Mouse (Mus musculus) CH12.LX (cell line): ENCODE results near the gene Nt5m. TPM values are rescaled to one million over a fixed set of nuclear protein-coding genes. Genes with fewer than 3 reads are reported as not detected.

Experiments
- DNase-seq: peaks from one replicate; pipeline ENCODE4 v3.0.0-alpha.2; 2013; ENCODE audit errors: extremely low read depth
- H3K27ac ChIP-seq: 2 replicates; pipeline ENCODE4 v1.5.1; 2012; ENCODE audit warnings: low read depth, mild to moderate bottlenecking, control low read depth, moderate library complexity; ENCODE audit not compliant: insufficient read depth
- H3K27me3 ChIP-seq: replicated peaks from 2 replicates; pipeline ENCODE3; 2012; ENCODE audit warnings: inconsistent platforms
- H3K36me3 ChIP-seq, 2 experiments: replicated peaks in 1 of 2; 2 replicates each; pipeline versions ENCODE3 to v1.6.1; 2012; ENCODE audit warnings: inconsistent platforms in 1 of 2, low read length in 1 of 2, mild to moderate bottlenecking in 1 of 2, mixed read lengths in 1 of 2, moderate library complexity in 1 of 2; ENCODE audit not compliant: control insufficient read depth in 1 of 2, insufficient read depth in 1 of 2
- H3K4me1 ChIP-seq, 2 experiments: 2 replicates each; pipeline ENCODE4 v1.6.1; 2012; ENCODE audit warnings: inconsistent platforms in 1 of 2, moderate library complexity in 1 of 2; ENCODE audit not compliant: insufficient read depth in 2 of 2, control insufficient read depth in 1 of 2
- H3K4me2 ChIP-seq: 2 replicates; pipeline ENCODE4 v1.6.1; 2012; ENCODE audit warnings: low read depth, mild to moderate bottlenecking, control low read depth; ENCODE audit not compliant: poor library complexity, insufficient read depth, severe bottlenecking
- H3K4me3 ChIP-seq, 3 experiments: fragments of 150-350 bp in 1 of 3; sonication (generic) in 1 of 3; replicated peaks in 1 of 3; 2 replicates each; pipeline versions ENCODE3 to v1.5.1; 2011 to 2012; ENCODE audit warnings: low read depth in 2 of 3, low read length in 2 of 3, mild to moderate bottlenecking in 2 of 3, moderate library complexity in 2 of 3, control low read depth in 1 of 3, improper control_type of control experiment in 1 of 3, inconsistent platforms in 1 of 3, mixed read lengths in 1 of 3; ENCODE audit not compliant: poor library complexity in 1 of 3
- H3K79me2 ChIP-seq: replicated peaks from 2 replicates; pipeline ENCODE4 v1.6.1; 2012; ENCODE audit warnings: mild to moderate bottlenecking, moderate library complexity; ENCODE audit not compliant: control insufficient read depth, poor library complexity, insufficient read depth, severe bottlenecking; ENCODE audit errors: extremely low read depth
- H3K9ac ChIP-seq: 2 replicates; pipeline ENCODE4 v1.6.1; 2012; ENCODE audit warnings: low read depth, mild to moderate bottlenecking, control low read depth, moderate library complexity; ENCODE audit not compliant: insufficient read depth
- H3K9me3 ChIP-seq: replicated peaks from 2 replicates; pipeline ENCODE3; 2012; ENCODE audit warnings: low read length, inconsistent platforms, mixed read lengths
- BHLHE40 ChIP-seq: IDR thresholded peaks from 2 replicates; pipeline ENCODE4 v1.6.1; 2011; ENCODE audit warnings: mild to moderate bottlenecking, low read depth, low read length, improper control_type of control experiment
- CHD1 ChIP-seq: IDR thresholded peaks from 2 replicates; pipeline ENCODE4 v1.6.1; 2012; ENCODE audit warnings: low read depth, low read length, improper control_type of control experiment, inconsistent platforms
- CHD2 ChIP-seq: IDR thresholded peaks from 2 replicates; pipeline ENCODE4 v1.6.1; 2011; ENCODE audit warnings: low read length, improper control_type of control experiment
- CTCF ChIP-seq, 2 experiments: IDR thresholded peaks in 1 of 2; conservative IDR thresholded peaks in 1 of 2; 2 replicates each; pipeline ENCODE4 v1.5.1; 2011 to 2012; ENCODE audit warnings: low read depth in 2 of 2, low read length in 2 of 2, improper control_type of control experiment in 1 of 2, inconsistent platforms in 1 of 2, mild to moderate bottlenecking in 1 of 2, moderate library complexity in 1 of 2
- ELF1 ChIP-seq: IDR thresholded peaks from 2 replicates; pipeline ENCODE4 v1.6.1; 2014; ENCODE audit warnings: low read depth, mild to moderate bottlenecking, inconsistent platforms, low read length, improper control_type of control experiment
- EP300 ChIP-seq: IDR thresholded peaks from 2 replicates; pipeline ENCODE4 v1.6.1; 2011; ENCODE audit warnings: low read length, improper control_type of control experiment
- GABPA ChIP-seq: IDR thresholded peaks from 2 replicates; pipeline ENCODE4 v1.6.1; 2012; ENCODE audit warnings: low read depth, low read length, improper control_type of control experiment, inconsistent platforms; ENCODE audit not compliant: insufficient replicate concordance
- IRF4 ChIP-seq: IDR thresholded peaks from 2 replicates; pipeline ENCODE4 v1.6.1; 2014; ENCODE audit warnings: low read depth, mild to moderate bottlenecking, inconsistent platforms, low read length, improper control_type of control experiment
- JUND ChIP-seq: conservative IDR thresholded peaks from 2 replicates; pipeline ENCODE4 v1.6.1; 2011; ENCODE audit warnings: low read depth, low read length, improper control_type of control experiment
- KAT2A ChIP-seq: IDR thresholded peaks from 2 replicates; pipeline ENCODE4 v1.6.1; 2012; ENCODE audit warnings: low read length, improper control_type of control experiment, inconsistent platforms; ENCODE audit not compliant: insufficient replicate concordance
- MAFK ChIP-seq: IDR thresholded peaks from 2 replicates; pipeline ENCODE4 v1.6.1; 2011; ENCODE audit warnings: low read length, improper control_type of control experiment; ENCODE audit not compliant: insufficient replicate concordance
- MAX ChIP-seq: IDR thresholded peaks from 2 replicates; pipeline ENCODE4 v1.6.1; 2011; ENCODE audit warnings: low read length, improper control_type of control experiment
- MEF2A ChIP-seq: IDR thresholded peaks from 2 replicates; pipeline ENCODE4 v1.6.1; 2014; ENCODE audit warnings: low read depth, mild to moderate bottlenecking, inconsistent platforms, low read length, improper control_type of control experiment, borderline replicate concordance
- MXI1 ChIP-seq: IDR thresholded peaks from 2 replicates; pipeline ENCODE4 v1.6.1; 2011; ENCODE audit warnings: mild to moderate bottlenecking, low read depth, low read length, improper control_type of control experiment
- MYC ChIP-seq: IDR thresholded peaks from 2 replicates; pipeline ENCODE4 v1.6.1; 2011; ENCODE audit warnings: low read depth, mild to moderate bottlenecking, improper control_type of control experiment, low read length
- NELFE ChIP-seq: IDR thresholded peaks from 2 replicates; pipeline ENCODE4 v1.6.1; 2011; ENCODE audit warnings: low read depth, low read length, improper control_type of control experiment
- NRF1 ChIP-seq: IDR thresholded peaks from 2 replicates; pipeline ENCODE4 v1.6.1; 2014; ENCODE audit warnings: low read depth, mild to moderate bottlenecking, inconsistent platforms, low read length, improper control_type of control experiment, moderate library complexity
- PAX5 ChIP-seq: IDR thresholded peaks from 2 replicates; pipeline ENCODE4 v1.6.1; 2012; ENCODE audit warnings: low read length, inconsistent platforms, mixed read lengths
- POLR2A ChIP-seq: IDR thresholded peaks from 2 replicates; pipeline ENCODE4 v1.6.1; 2011; ENCODE audit warnings: low read depth, mild to moderate bottlenecking, improper control_type of control experiment, low read length
- POLR2AphosphoS2 ChIP-seq: IDR thresholded peaks from 2 replicates; pipeline ENCODE4 v1.6.1; 2011; ENCODE audit warnings: low read depth, low read length, improper control_type of control experiment
- RAD21 ChIP-seq: IDR thresholded peaks from 2 replicates; pipeline ENCODE4 v1.6.1; 2011; ENCODE audit warnings: low read depth, mild to moderate bottlenecking, low read length, improper control_type of control experiment, moderate library complexity
- RCOR1 ChIP-seq: conservative IDR thresholded peaks from 2 replicates; pipeline ENCODE4 v1.6.1; 2012; ENCODE audit warnings: low read depth, mild to moderate bottlenecking, inconsistent platforms, low read length, improper control_type of control experiment
- SMC3 ChIP-seq: IDR thresholded peaks from 2 replicates; pipeline ENCODE4 v1.6.1; 2011; ENCODE audit warnings: low read depth, low read length, improper control_type of control experiment
- TCF12 ChIP-seq: IDR thresholded peaks from 2 replicates; pipeline ENCODE4 v1.6.1; 2014; ENCODE audit warnings: low read depth, mild to moderate bottlenecking, inconsistent platforms, low read length, improper control_type of control experiment
- UBTF ChIP-seq: IDR thresholded peaks from 2 replicates; pipeline ENCODE4 v1.6.1; 2012; ENCODE audit warnings: low read depth, mild to moderate bottlenecking, inconsistent platforms, low read length, improper control_type of control experiment, moderate library complexity
- USF1 ChIP-seq: IDR thresholded peaks from 2 replicates; pipeline ENCODE4 v1.6.1; 2014; ENCODE audit warnings: low read depth, mild to moderate bottlenecking, inconsistent platforms, low read length, improper control_type of control experiment
- USF2 ChIP-seq: conservative IDR thresholded peaks from 2 replicates; pipeline ENCODE4 v1.6.1; 2011; ENCODE audit warnings: low read depth, low read length, improper control_type of control experiment
- ZC3H11A ChIP-seq: IDR thresholded peaks from 2 replicates; pipeline ENCODE4 v1.6.1; 2012; ENCODE audit warnings: low read depth, mild to moderate bottlenecking, inconsistent platforms, low read length, improper control_type of control experiment
- ZKSCAN1 ChIP-seq: IDR thresholded peaks from 2 replicates; pipeline ENCODE4 v1.6.1; 2012; ENCODE audit warnings: low read depth, inconsistent platforms, low read length, improper control_type of control experiment, borderline replicate concordance
- ZMIZ1 ChIP-seq: IDR thresholded peaks from 2 replicates; pipeline ENCODE4 v1.6.1; 2012; ENCODE audit warnings: low read depth, mild to moderate bottlenecking, inconsistent platforms, low read length, improper control_type of control experiment
- ZNF384 ChIP-seq: IDR thresholded peaks from 2 replicates; pipeline ENCODE4 v1.6.1; 2012; ENCODE audit warnings: low read depth, low read length, improper control_type of control experiment, inconsistent platforms
- dilution Hi-C: fragments of 300-500 bp; cut with MboI; formaldehyde crosslinking; loops from 2 replicates; pipeline ENCODE4 v1.14.3; 2020; ENCODE audit warnings: low sequenced_read_pairs; ENCODE audit not compliant: extremely low pct_unique_long_range_greater_than_20kb, extremely low pct_ligation_motif_present
- in situ Hi-C: fragments of 300-500 bp; cut with MboI; formaldehyde crosslinking; loops from 3 replicates; pipeline ENCODE4 v1.14.3; 2019; ENCODE audit warnings: low sequenced_read_pairs, low pct_ligation_motif_present, low pct_unique_long_range_greater_than_20kb, mixed read lengths
- polyA plus RNA-seq: library from polyadenylated mRNA; unstranded; fragments of >175 nt; gene quantifications from 2 replicates; pipeline ENCODE4 v1.2.1, GENCODE M21; 2012; ENCODE audit warnings: low read depth; ENCODE audit not compliant: insufficient read length
- total RNA-seq, 2 experiments: library from RNA; depleted of rRNA; stranded (reverse); fragments of 300-350 nt in 1 of 2; fragments of >200 nt in 1 of 2; gene quantifications; 2 replicates each; pipeline ENCODE4 v1.2.3; 2012 to 2014

Nt5m gene
- total and polyA plus RNA-seq, 3 experiments: 22.3 to 25.7 (median 24.3) TPM

DNA sequence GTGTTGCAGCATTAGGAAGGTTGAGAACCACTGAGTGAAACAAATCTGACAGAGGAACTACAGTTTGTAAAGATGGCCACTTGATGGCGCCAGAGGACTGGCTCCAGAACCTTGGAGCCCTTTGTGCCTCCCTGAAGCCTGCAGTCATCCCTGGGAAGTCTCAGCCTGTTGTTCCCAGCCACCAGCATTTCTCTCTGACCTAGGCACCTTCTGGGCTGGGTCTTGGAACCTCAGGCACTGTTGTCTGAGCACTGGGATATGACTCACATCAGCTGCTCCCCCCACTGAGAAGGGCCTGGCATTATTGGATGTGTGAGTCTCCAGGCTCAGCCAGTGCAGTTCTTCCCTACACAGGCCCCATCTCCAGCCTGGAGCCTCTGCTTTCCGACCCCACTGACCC, 40.8 kb downstream of the Nt5m start:
- H3K9me3 ChIP-seq: no peaks in the 10 kb centered on the region
- in situ Hi-C loops: no loop called here

DNA sequence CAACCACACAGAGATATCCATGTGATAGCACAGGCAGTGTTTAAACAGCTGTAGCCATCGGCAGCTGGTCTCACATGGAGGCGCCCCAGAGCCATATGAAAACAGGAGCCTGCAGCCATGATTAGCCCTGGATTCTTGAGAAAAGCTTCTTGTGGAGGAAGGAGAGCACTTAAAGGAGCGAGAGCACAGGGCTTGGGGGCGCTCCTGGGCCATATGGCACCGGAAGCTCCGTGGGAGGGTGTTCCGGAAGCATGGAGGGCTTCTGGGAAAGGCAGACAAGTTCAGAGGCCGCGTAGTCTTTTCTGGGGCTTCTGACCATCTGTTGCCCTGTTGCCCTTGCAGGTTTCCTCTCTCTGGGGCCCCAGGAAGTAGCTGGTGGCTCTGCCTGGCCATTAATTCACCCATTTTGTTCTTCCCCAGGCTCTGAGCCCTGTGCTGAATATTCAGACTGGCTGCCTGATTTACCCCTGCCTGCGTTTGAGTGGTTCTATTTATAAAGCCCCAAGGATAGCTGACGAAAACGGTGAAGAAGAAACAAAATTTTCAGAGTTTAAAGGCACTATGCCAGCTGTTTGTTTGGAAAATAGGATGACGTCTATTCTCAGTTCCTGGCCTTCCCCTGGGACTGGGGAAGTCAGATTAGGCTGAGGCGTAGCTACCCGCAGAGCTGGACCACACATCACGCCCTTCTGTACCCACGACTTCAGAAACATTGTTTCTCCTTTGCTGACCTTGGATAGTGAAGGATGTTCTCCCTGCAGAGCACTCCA, 46.2 kb downstream of the Nt5m start:
- no peaks in the 10 kb centered on the region for H3K36me3 ChIP-seq
- dilution Hi-C loops: no loop called here
- no peak for DNase-seq
- H3K79me2 ChIP-seq: no peaks in the 10 kb centered on the region
- no peak overlapping the region for H3K27ac ChIP-seq
- peaks cover 15% of the 10 kb centered on the region for H3K9me3 ChIP-seq
- no peak overlapping the region for H3K4me2 ChIP-seq
- in situ Hi-C loops: no loop called here
- no peak overlapping the region for H3K9ac ChIP-seq
- peaks cover 0 to 21% of the 10 kb centered on the region in 2 experiments; a peak in 2 of 4 replicates for H3K4me1 ChIP-seq
- TF ChIP-seq ZNF384 (no peak), NRF1 (no peak), TCF12 (no peak), KAT2A (no peak), CHD2 (no peak), ELF1 (no peak), ZKSCAN1 (no peak), MAFK (no peak), BHLHE40 (no peak), CHD1 (no peak), MAX (no peak), EP300 (no peak), IRF4 (no peak; the same call in 1 of the 2 replicates), GABPA (no peak), SMC3 (peak; percentile 32), PAX5 (no peak), RAD21 (peak; percentile 44), UBTF (no peak), POLR2AphosphoS2 (no peak), ZMIZ1 (no peak), MEF2A (no peak), MYC (no peak), USF1 (no peak), CTCF (conservative IDR thresholded peaks at IDR 0.05 in 1 of 2, IDR thresholded peaks at IDR 0.05 in 1 of 2; ENCODE audit: low read depth in 2 of 2, low read length in 2 of 2) (peak in 1 of 2 experiments; percentile 46; a peak in 2 of 4 replicates)
- no peak overlapping the region for H3K4me3 ChIP-seq
- no peaks in the 10 kb centered on the region for H3K27me3 ChIP-seq

More for the DNA sequence above, 40.8 kb downstream of the Nt5m start:
- TF ChIP-seq RCOR1 (0 out of 2 replicates have a peak, but pooled peaks have one; percentile 35), USF2 (no peak), ZC3H11A (peak; percentile 87), POLR2A (no peak), MEF2A (peak; percentile 43; the same call in 1 of the 2 replicates), ZKSCAN1 (no peak), NELFE (peak; percentile 62; the same call in 1 of the 2 replicates), SMC3 (peak; percentile 98), BHLHE40 (0 out of 2 replicates have a peak, but pooled peaks have one; percentile 9), CTCF (conservative IDR thresholded peaks at IDR 0.05 in 1 of 2, IDR thresholded peaks at IDR 0.05 in 1 of 2; ENCODE audit: low read depth in 2 of 2, low read length in 2 of 2) (peak; percentile 95 to 98), IRF4 (peak; percentile 30; the same call in 1 of the 2 replicates), ELF1 (0 out of 2 replicates have a peak, but pooled peaks have one; percentile 12), MXI1 (no peak), JUND (0 out of 2 replicates have a peak, but pooled peaks have one; percentile 32), MYC (no peak)
- dilution Hi-C loops: no loop called here
- DNase-seq: peak; percentile 82
- no peak overlapping the region for H3K9ac ChIP-seq
- no peak overlapping the region for H3K4me2 ChIP-seq
- H3K4me3 ChIP-seq: no peak overlapping the region
- peaks cover 0 to 10% of the 10 kb centered on the region in 2 experiments; a peak in 2 of 4 replicates for H3K4me1 ChIP-seq
- no peaks in the 10 kb centered on the region for H3K79me2 ChIP-seq
- H3K27me3 ChIP-seq: no peaks in the 10 kb centered on the region
- peaks cover 21 to 40% of the 10 kb centered on the region in 2 experiments for H3K36me3 ChIP-seq
- H3K27ac ChIP-seq: no peak overlapping the region
